Mouse (Mus musculus): ENCODE data around the gene Iqcf3.

Gene Iqcf3

GRCm38 (mm10) chr9:106471892-106472291, 89.5 kb downstream of the Iqcf3 start:
- DNase-seq (ENCODE audit: low spot score in 2 of 2), result no peak

DNA sequence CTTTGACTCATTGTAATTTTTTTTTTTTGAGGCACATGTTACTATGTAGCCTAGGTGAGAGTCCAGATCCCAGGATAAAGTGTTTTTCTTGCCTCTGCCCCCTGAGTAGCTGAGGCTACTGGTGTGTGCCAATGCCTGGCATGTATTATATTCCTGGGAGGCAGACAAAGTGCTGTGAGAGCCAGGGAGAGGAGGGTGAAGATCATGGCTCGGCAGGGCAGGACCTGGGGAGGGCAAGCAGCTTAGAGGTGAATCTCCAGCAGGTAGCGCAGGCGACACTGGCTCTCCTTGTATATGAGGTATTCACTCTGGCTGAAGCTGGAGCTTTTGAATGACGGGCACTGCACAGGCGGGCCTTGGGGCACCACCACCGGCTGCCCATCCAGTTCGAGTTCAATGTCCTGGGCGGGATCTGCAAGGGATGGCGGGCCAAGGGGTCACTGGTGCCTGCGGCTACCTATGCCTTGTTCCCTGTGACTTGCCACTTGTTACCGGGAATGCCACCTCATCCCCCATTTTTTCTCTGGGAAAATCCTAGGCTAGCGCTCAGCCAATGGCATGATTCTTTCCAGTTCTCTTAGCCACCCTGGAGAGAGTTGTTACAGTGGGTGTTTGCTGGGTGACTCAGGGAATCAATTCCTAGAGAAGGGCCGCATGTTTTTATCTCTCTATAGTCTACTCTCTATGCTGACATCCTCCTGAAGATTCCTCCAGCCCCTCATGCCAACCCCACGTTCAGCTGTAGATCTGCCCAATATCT, 90.3 kb downstream of the Iqcf3 start:
- no peak for DNase-seq (ENCODE audit: low spot score in 2 of 2)

- DNase-seq (ENCODE audit: low spot score in 2 of 2), result no peak
These were observed 91.7 kb downstream of the Iqcf3 start for GRCm38 (mm10) chr9:106469776-106470175.

DNA sequence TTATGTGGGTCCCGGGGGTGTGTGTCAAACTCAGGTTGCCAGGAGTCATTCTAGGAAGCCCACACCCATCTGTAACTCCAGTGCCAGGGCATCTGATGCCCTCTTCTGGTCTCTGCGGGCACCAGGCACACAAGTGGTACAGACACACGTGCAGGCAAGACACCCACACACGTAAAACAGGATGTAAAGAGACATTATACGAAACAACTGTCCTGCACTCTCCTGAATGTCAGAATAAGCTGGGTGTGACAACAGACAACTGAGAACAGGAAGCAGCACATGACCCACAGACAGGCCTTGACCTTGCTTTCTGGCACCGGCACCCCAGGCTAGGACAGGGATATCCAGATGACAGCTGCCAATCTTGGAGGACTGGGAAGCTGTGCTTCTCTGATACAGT, 92.1 kb downstream of the Iqcf3 start:
- DNase-seq (ENCODE audit: low spot score in 2 of 2), result no peak

DNA sequence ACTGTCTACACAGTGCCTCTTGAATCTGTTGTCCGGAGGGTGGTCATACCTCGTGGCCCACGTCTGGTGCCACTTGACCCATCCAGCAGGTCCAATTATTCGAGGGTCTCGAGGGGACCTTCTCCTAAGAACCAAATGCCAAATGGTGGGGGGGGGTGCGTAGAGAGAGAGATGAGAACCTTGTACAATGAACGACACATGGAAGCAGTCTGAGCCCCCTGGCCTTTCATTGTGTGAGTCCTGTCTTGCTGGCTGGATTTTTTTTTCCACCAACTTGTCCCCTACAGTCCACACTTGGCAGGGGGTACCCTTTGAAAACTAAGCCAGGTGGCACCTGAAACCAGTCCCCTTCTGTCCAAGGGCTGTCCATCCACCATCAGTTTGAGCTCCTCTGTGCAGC, 93.7 kb downstream of the Iqcf3 start:
- no peak for DNase-seq (ENCODE audit: low spot score in 2 of 2)

DNA sequence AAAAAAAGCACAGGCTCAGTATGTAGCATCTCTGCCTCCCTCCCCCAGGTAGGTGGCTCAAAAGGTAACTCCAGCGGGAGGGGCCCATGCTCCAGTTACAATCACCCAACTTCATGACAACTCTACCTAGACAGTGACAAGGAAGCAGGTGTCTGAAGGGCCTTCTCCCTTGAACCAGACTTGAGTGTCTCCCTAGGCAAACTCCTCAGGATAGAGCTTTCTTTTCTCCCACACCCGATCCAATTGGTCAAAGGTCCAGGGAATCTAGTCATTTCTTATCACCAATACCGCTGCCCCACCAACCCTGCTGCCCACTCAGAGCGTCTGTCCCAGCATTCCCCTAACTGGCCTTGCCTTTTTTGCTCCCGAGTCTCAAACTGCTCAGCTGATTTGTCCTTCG, 94.7 kb downstream of the Iqcf3 start:
- no peak for DNase-seq (ENCODE audit: low spot score in 2 of 2)

GRCm38 (mm10) chr9:106465571-106466200, 95.7 kb downstream of the Iqcf3 start, which contains the start of gene Gpr62:
Gene Gpr62 (minus strand): TSS chr9:106465938.
- DNase-seq (ENCODE audit: low spot score in 2 of 2), result no peak

GRCm38 (mm10) chr9:106464751-106465541, 96.5 kb downstream of the Iqcf3 start:
- no peak for DNase-seq (ENCODE audit: low spot score in 2 of 2)

GRCm38 (mm10) chr9:106463122-106464063, 98.0 kb downstream of the Iqcf3 start:
- DNase-seq (ENCODE audit: low spot score in 2 of 2), result no peak

GRCm38 (mm10) chr9:106462430-106462800, 99.0 kb downstream of the Iqcf3 start:
- DNase-seq (ENCODE audit: low spot score in 2 of 2), result no peak

DNA sequence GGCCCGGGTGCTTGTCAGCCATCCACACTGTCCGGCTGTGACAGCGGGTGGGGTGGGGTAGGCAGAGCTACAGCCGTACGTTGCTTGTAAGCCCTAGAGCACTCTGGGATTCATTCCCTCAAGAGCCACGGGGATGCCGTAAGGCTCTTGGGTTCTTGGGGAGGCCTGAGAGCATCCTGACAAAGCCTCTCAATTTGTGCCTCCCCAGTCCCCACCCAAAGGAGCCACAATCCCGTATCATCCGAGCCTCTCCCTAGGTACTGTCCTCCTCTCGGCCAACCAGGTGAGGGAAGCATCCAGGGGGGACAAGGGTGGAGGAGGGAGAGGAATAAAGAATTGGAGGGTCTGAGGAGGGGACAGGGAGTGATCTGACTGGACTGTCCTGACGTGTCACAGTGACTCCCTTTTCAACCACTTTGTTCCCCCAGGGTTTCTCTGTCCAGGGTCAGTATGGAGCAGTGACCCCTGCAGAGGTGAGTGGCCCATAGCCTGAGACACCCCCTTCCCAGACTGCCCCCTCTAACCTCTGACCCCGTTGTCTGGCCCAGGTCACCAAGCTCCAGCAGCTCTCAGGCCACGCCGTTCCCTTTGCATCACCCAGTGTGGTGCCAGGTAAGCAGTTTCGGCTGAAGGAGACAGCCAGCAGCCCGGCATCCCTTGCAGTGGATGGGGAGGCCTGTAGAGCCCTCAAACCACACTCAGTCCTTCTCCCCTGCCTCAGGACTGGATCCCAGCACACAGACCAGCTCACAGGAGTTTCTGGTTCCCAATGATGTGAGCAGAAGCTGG, 99.6 kb downstream of the Iqcf3 start:
- DNase-seq (ENCODE audit: low spot score in 2 of 2), result no peak

- DNase-seq (ENCODE audit: low spot score in 2 of 2), result no peak
These were observed 100.4 kb downstream of the Iqcf3 start for GRCm38 (mm10) chr9:106461026-106461415.

- no peak for DNase-seq (ENCODE audit: low spot score in 2 of 2)
These were observed 100.9 kb downstream of the Iqcf3 start for GRCm38 (mm10) chr9:106460401-106461025.

GRCm38 (mm10) chr9:106459946-106460345, 101.5 kb downstream of the Iqcf3 start:
- no peak for DNase-seq (ENCODE audit: low spot score in 2 of 2)

DNA sequence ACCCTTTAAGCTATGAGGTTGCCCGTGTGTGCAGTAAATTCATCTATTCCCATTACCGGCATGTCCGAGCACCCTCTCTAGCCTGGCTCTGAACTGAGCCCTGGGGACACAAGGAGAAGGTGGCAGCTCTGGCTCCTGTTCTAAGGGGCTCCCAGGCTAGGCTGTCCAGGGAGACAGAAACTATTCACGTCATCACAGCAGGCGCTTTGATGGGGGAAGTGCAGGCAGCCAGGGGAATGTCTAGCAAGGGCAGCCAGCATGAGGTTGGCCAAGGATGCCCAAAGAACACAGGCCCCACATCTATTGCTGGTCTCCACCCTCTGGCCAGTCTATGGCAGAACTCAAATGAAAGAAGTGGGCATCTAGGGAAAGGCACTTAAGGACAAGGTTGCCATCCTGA, 103.5 kb downstream of the Iqcf3 start:
- DNase-seq (ENCODE audit: low spot score in 2 of 2), result no peak

GRCm38 (mm10) chr9:106457163-106457559, 104.3 kb downstream of the Iqcf3 start:
- DNase-seq (ENCODE audit: low spot score in 2 of 2), result no peak

DNA sequence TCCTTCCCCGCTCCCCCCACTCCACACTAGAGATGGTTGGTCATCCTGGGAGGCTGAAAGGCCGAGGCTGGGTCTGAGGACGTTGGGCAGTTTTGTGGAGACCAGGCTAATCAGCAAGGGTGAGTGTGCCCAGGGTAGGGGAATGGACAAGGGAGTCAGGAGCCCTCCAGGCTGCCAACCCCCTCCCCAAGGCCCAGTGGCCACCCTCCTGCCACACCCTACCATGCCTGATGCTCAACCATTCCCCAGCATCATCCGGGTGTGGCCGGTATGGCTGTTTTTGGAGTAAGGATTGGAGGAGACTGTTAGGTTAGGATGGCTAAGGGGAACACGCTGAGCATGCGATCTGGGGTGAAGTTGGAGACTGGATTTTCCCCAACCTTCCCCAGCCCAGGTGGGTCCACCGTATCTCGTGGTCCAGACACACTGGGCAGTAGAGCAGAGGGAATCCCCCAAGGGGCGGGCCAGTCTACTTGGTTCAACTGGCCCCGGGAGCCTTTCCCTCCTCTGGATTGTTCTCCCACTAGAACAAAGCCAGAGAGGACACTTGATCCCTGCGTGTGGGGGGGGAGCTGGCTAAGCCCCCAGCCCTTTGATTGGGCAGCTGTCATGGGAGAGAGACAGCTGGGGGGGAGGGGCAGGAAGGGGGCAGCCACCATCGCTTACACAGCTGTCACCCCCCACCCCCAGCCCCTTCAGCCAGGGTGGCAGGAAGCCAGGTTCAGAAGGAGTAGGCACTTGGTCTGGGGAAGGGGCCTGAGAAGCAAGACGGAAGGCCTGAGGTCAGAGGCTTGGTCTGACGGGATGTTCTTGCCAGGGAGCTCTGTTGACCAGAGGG, 104.9 kb downstream of the Iqcf3 start:
- no peak for DNase-seq (ENCODE audit: low spot score in 2 of 2)

- DNase-seq (ENCODE audit: low spot score in 2 of 2), result no peak
These were observed 106.3 kb downstream of the Iqcf3 start for GRCm38 (mm10) chr9:106454888-106455681.
